Mouse (Mus musculus): ENCODE results near the gene Tada1. TPM values are rescaled to one million over a fixed set of nuclear protein-coding genes. Genes with fewer than 3 reads are reported as not detected.

The Tada1 gene
- total RNA-seq, 2 experiments from 2014 or later, result 27.1 to 30.0 TPM

Other genes with a start within 250 kb of the Tada1 start
- under 1 TPM; 0.50 to 0.59 TPM for gene Gpa33, start 248.9 kb upstream of the Tada1 start, total RNA-seq (2021)
- gene Mael, start 140.3 kb upstream of the Tada1 start, total RNA-seq (2021), result not detected
- 1 to 10 TPM; 3.9 to 7.8 TPM for gene Ildr2, start 125.0 kb upstream of the Tada1 start, total RNA-seq (2021)
- 10 to 100 TPM; 35.3 to 36.0 TPM for gene Pogk, start 30.8 kb downstream of the Tada1 start, total RNA-seq (2021)
- under 1 TPM in 1 of 2 experiments, not detected in 1; 0.17 TPM for gene Gm4846, start 118.5 kb downstream of the Tada1 start, total RNA-seq (2021)